Mouse (Mus musculus) CD4-positive naive resting alpha-beta T cell, adult 76 days (primary cell): ENCODE results near the gene Glis2. TPM values are rescaled to one million over a fixed set of nuclear protein-coding genes. Genes with fewer than 3 reads are reported as not detected.

Source experiments
- total RNA-seq: library from RNA; stranded (reverse); gene quantifications from one replicate; pipeline ENCODE4 v1.2.4, GENCODE M21; 2023

Gene Glis2
- 0.29 TPM for total RNA-seq

GRCm38 (mm10) chr16:4593971-4594813 is at the start of gene Glis2:
Gene Glis2 (plus strand): TSS chr16:4594713.

GRCm38 (mm10) chr16:4559715-4560144 is 34.8 kb upstream of the Glis2 start, which contains the start of gene Tfap4:
Gene Tfap4 (minus strand): TSS chr16:4559854.

GRCm38 (mm10) chr16:4624481-4625110 is 30.1 kb downstream of the Glis2 start, which contains the start of gene Pam16:
Gene Pam16 (minus strand): TSS chr16:4624988.

GRCm38 (mm10) chr16:4639831-4640237 is 45.3 kb downstream of the Glis2 start, which contains the start of the genes Vasn and Dnaja3:
Gene Vasn (plus strand): TSS chr16:4639941.
Gene Dnaja3 (plus strand): TSS chr16:4639989.

Other genes starting within 250 kb of the Glis2 start
- gene Adcy9, start 174.2 kb upstream of the Glis2 start, total RNA-seq, result 2.4 TPM
- 0.44 TPM for gene Srl, start 52.9 kb upstream of the Glis2 start, total RNA-seq
- gene Tfap4, start 34.9 kb upstream of the Glis2 start, total RNA-seq, result 19.3 TPM
- gene Pam16, start 30.3 kb downstream of the Glis2 start, total RNA-seq, result 39.3 TPM
- not detected for gene Vasn, start 45.2 kb downstream of the Glis2 start, total RNA-seq
- gene Dnaja3, start 45.3 kb downstream of the Glis2 start, total RNA-seq, result 20.4 TPM
- gene Coro7, start 85.1 kb downstream of the Glis2 start, total RNA-seq, result 184 TPM
- gene Nmral1, start 124.6 kb downstream of the Glis2 start, total RNA-seq, result 3.3 TPM
- 31.0 TPM for gene Hmox2, start 131.6 kb downstream of the Glis2 start, total RNA-seq
- gene Cdip1, start 195.6 kb downstream of the Glis2 start, total RNA-seq, result 53.8 TPM
- gene 4930562C15Rik, start 240.7 kb downstream of the Glis2 start, total RNA-seq, result not detected